Mouse (Mus musculus) brain, adult 10 weeks (tissue): ENCODE results near the gene Ucp3. TPM values are rescaled to one million over a fixed set of nuclear protein-coding genes. Genes with fewer than 3 reads are reported as not detected.

Experiments used
- polyA plus RNA-seq: library from polyadenylated mRNA; stranded (reverse); fragments of 350-450 nt; fragmentation: Illumina TruSeq; extraction: RNeasy Lipid Tissue Mini Kit (QIAGEN cat#74804); gene quantifications from one replicate; pipeline ENCODE4 v1.2.3, GENCODE M21; 2015; ENCODE audit warnings: low read depth, low replicate concordance

Ucp3 gene
- polyA plus RNA-seq, result 4.0 TPM

GRCm38 (mm10) chr7:100472777-100473176 is at the start of gene Ucp3:
TSS of gene Ucp3 (plus strand) at chr7:100472990.

GRCm38 (mm10) chr7:100493117-100493483 is 20.3 kb downstream of the Ucp3 start, which contains the start of gene Ucp2:
TSS of gene Ucp2 (plus strand) at chr7:100493337.

GRCm38 (mm10) chr7:100514573-100514972 is 41.8 kb downstream of the Ucp3 start, which contains the start of gene Dnajb13:
TSS of gene Dnajb13 (minus strand) at chr7:100514960.

Other genes with a start within 250 kb of the Ucp3 start
- 125 TPM for gene Pgm2l1, start 245.6 kb upstream of the Ucp3 start, polyA plus RNA-seq
- 4.4 TPM for gene P4ha3, start 187.5 kb upstream of the Ucp3 start, polyA plus RNA-seq
- 20.0 TPM for gene C2cd3, start 100.8 kb upstream of the Ucp3 start, polyA plus RNA-seq
- 185 TPM for gene Ppme1, start 100.7 kb upstream of the Ucp3 start, polyA plus RNA-seq
- gene Ucp2, start 20.3 kb downstream of the Ucp3 start, polyA plus RNA-seq, result 30.0 TPM
- 0.82 TPM for gene Dnajb13, start 42.0 kb downstream of the Ucp3 start, polyA plus RNA-seq
- gene Coa4, start 64.1 kb downstream of the Ucp3 start, polyA plus RNA-seq, result 14.2 TPM
- gene Rab6a, start 134.4 kb downstream of the Ucp3 start, polyA plus RNA-seq, result 497 TPM
- 129 TPM for gene Mrpl48, start 135.3 kb downstream of the Ucp3 start, polyA plus RNA-seq
- 559 TPM for gene Plekhb1, start 189.4 kb downstream of the Ucp3 start, polyA plus RNA-seq
- gene Fam168a, start 233.6 kb downstream of the Ucp3 start, polyA plus RNA-seq, result 121 TPM